Mouse (Mus musculus) liver, postnatal 0 days (tissue): ENCODE data around the gene March10. TPM values are rescaled to one million over a fixed set of nuclear protein-coding genes. Genes with fewer than 3 reads are reported as not detected.
A peak's percentile ranks its signal among the peaks of the same experiment; 100 is the strongest.

Source experiments
- ATAC-seq: fragments of 200-750 bp; cut with Nextera tagmentation; 2 replicates; pipeline ENCODE4 v1.8.0; 2017; ENCODE audit warnings: mild to moderate bottlenecking, moderate library complexity
- DNase-seq: peaks from one replicate; pipeline ENCODE4 v3.0.0-alpha.2; 2016
- H3K27ac ChIP-seq: fragments of 300-500 bp; sonication (generic); 2 replicates; pipeline ENCODE4 v1.5.1; 2014; ENCODE audit warnings: antibody characterized with exemption, moderate library complexity, mild to moderate bottlenecking, low read depth
- H3K27me3 ChIP-seq: fragments of 300-500 bp; sonication (generic); 2 replicates; pipeline ENCODE4 v1.6.1; 2014; ENCODE audit warnings: low read length, control low read depth, mixed read lengths; ENCODE audit not compliant: insufficient read depth
- H3K36me3 ChIP-seq: fragments of 300-500 bp; sonication (generic); replicated peaks from 2 replicates; pipeline ENCODE4 v1.6.1; 2014; ENCODE audit warnings: mild to moderate bottlenecking, control low read depth, low read length, moderate library complexity, mixed read lengths; ENCODE audit not compliant: insufficient read depth
- H3K4me1 ChIP-seq: fragments of 300-500 bp; sonication (generic); 2 replicates; pipeline ENCODE4 v1.6.1; 2014; ENCODE audit warnings: antibody characterized with exemption, mild to moderate bottlenecking, control low read depth; ENCODE audit not compliant: insufficient read depth
- H3K4me2 ChIP-seq: fragments of 300-500 bp; sonication (generic); 2 replicates; pipeline ENCODE4 v1.6.1; 2014; ENCODE audit warnings: low read depth, mild to moderate bottlenecking, low read length, moderate library complexity, mixed read lengths
- H3K4me3 ChIP-seq: fragments of 300-500 bp; sonication (generic); 2 replicates; pipeline ENCODE4 v1.5.1; 2014; ENCODE audit warnings: low read depth, low read length
- H3K9ac ChIP-seq: fragments of 300-500 bp; sonication (generic); replicated peaks from 2 replicates; pipeline ENCODE4 v1.6.1; 2014; ENCODE audit warnings: mild to moderate bottlenecking, moderate library complexity
- H3K9me3 ChIP-seq: fragments of 300-500 bp; sonication (generic); 2 replicates; pipeline ENCODE4 v1.6.1; 2016; ENCODE audit warnings: mild to moderate bottlenecking, control low read depth, low read length, mixed read lengths
- CTCF ChIP-seq: sonication (generic); IDR thresholded peaks from 2 replicates; pipeline ENCODE4 v1.5.1; 2016; ENCODE audit warnings: antibody characterized with exemption, low read depth
- EP300 ChIP-seq: IDR thresholded peaks from 2 replicates; pipeline ENCODE4 v1.6.1; 2016; ENCODE audit warnings: antibody characterized with exemption, low read depth, mild to moderate bottlenecking
- WGBS: fragments of 180-500 bp; shearing (Covaris S2); extraction: QIAGEN DNeasy Blood & Tissue Kit; methylation state at CpG from one replicate; pipeline ENCODE4 v1.1.7; 2014; ENCODE audit not compliant: insufficient replicate concordance; 5-methylcytosine and 5-hydroxymethylcytosine counted together
- polyA plus RNA-seq: library from polyadenylated mRNA; unstranded; fragments of >200 nt; fragmentation: Nextera tagmentation; extraction: Ambion mirVana; gene quantifications from 2 replicates; pipeline ENCODE4 v1.2.1, GENCODE M21; 2015

March10 gene
- polyA plus RNA-seq, 1 experiment from 2014 or later, result not detected

DNA sequence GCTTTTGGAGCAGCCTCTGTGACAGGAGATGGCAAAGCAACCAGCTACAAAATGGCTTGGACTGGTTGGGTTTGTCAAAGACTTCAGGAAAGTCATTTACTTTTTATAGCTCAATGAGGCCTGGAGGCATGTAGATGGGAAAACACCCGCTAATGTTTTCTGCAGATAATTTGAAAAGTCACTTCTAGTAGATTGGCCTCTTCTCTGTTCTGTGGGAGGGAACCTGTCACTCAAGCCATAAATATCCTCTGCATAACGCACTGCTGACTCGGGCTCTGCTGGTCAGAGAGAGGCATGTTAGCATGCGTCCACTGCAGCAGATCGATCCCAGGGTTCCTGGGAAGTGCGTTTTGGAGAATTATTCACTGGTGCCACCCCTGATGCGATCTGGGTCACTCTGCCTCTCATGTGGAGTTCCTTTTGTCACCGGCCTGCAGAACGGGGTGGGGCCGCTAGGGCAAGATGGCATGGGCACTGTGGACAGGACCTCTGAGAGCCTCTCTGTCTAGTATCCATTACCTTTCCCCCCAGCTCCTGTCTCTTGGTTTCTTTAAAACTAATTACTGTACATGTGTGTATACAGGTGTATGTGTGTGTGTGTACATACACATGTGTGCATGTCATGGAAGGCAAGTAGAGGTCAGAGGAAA is 81.9 kb downstream of the March10 start:
- no peak overlapping the region for H3K27ac ChIP-seq
- no peaks in the 10 kb centered on the region for H3K27me3 ChIP-seq
- no peak overlapping the region; the same call in 1 of the 2 replicates for H3K4me2 ChIP-seq
- TF ChIP-seq EP300 (peak; percentile 57; the same call in 1 of the 2 replicates), CTCF (no peak)
- DNase-seq (no peak), ATAC-seq (peak; percentile 22; the same call in 1 of the 2 replicates)
- no peaks in the 10 kb centered on the region for H3K9me3 ChIP-seq
- 64% methylated on average over 10 of the region's 10 CpGs for WGBS
- H3K4me1 ChIP-seq, result peaks cover 19% of the 10 kb centered on the region
- no peaks in the 10 kb centered on the region for H3K36me3 ChIP-seq
- H3K4me3 ChIP-seq, result no peak overlapping the region
- H3K9ac ChIP-seq, result no peak overlapping the region

DNA sequence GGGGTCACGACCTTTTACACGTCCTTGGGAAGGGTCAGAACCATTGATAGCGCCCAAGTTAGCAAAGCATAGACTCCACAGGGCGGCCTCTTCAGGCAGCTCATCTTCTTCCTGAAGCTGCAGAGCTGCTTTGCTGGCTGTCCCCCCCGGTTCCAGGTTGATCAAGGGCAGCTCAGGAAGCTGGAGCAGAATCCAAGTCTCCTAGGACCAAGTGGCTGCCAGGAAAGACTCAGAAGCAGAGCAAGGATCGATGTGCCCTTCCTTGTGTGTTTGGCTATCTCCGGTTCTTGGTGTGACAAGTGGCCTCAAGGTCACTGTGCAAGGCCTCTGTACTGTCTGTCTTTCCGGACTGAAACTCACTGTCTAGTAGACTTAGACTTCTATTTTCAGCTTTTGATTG is 82.7 kb downstream of the March10 start:
- H3K27ac ChIP-seq, result no peak overlapping the region
- ATAC-seq (no peak), DNase-seq (no peak)
- TF ChIP-seq EP300, result no peak
- no peak for TF ChIP-seq CTCF
- 64% methylated on average over 8 of the region's 8 CpGs for WGBS
- H3K36me3 ChIP-seq, result no peaks in the 10 kb centered on the region
- no peaks in the 10 kb centered on the region for H3K27me3 ChIP-seq
- H3K4me3 ChIP-seq, result no peak overlapping the region
- H3K4me1 ChIP-seq, result peaks cover 19% of the 10 kb centered on the region
- H3K9me3 ChIP-seq, result no peaks in the 10 kb centered on the region
- no peak overlapping the region for H3K4me2 ChIP-seq
- H3K9ac ChIP-seq, result no peak overlapping the region

DNA sequence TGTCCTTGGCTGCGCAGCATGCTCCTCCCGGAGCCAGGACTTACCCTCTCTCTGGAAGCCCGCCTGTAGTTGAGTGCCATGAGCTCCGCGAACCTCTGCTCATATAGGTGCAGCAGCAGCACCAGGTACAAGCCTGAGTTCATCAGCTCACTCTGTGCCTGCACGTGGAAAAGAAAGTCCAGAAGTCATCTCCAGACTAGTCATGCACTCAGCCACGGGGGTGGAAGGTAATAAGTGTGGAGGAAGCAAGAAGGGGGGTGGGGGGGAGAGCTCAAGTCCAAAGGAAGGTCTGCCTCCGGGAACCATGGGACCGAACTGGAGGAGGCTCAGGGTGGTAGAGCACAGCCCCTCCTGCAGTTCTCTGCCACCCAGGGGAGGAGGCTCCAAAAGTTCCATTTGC is 84.7 kb downstream of the March10 start:
- Histone ChIP-seq H3K9me3 (no peaks in the 10 kb centered on the region), H3K4me2 (no peak overlapping the region), H3K4me3 (no peak overlapping the region), H3K9ac (no peak overlapping the region), H3K27me3 (no peaks in the 10 kb centered on the region), H3K27ac (no peak overlapping the region), H3K36me3 (no peaks in the 10 kb centered on the region), H3K4me1 (peaks cover 33% of the 10 kb centered on the region)
- ATAC-seq (no peak), DNase-seq (no peak)
- 71% methylated on average over 9 of the region's 9 CpGs for WGBS
- TF ChIP-seq CTCF (no peak), EP300 (no peak)

DNA sequence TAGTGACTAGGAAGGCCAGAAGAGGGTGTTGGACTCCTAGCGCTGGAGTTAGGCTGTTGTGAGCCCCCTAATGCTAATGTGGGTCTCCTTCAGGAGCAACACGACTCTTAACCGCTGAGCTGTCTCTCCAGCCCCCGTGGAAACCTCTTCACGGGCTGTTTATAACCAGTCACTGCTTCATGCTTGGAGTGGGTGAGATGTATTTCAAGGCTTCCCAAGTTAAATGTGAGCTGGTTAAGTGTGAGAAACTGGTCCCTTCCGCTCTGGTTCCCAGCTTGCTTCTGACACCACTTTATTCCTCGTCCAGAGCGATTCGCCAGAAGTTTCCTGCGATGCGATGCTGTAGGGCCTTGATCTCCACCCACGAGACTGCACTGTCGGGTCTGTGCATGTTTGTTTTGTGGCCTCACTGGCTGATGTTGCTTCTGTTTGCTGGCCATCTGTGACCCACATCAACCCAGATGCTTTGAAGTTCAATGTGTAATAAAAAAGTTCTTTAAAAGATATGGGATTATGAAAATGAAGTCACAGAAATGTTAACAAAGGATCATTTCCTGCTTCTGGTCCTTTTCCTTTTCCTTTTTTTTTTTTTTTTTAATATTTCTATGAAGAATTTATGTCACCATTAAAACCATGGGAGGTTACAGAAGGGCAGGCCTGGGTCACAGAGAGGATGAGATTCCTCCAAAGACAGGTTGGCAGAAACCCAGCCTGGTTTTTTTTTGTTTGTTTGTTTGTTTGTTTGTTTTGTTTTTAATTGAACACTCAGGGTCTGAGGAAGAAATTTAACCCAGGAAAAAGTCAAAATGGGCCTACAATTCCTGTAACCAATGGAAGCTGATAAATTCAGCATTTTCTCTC is 86.8 kb downstream of the March10 start:
- no peak overlapping the region for H3K27ac ChIP-seq
- ATAC-seq (no peak), DNase-seq (no peak)
- TF ChIP-seq EP300 (no peak), CTCF (no peak)
- WGBS, result 82% methylated on average over 13 of the region's 13 CpGs
- no peaks in the 10 kb centered on the region for H3K36me3 ChIP-seq
- H3K4me2 ChIP-seq, result no peak overlapping the region
- no peaks in the 10 kb centered on the region for H3K27me3 ChIP-seq
- peaks cover 41% of the 10 kb centered on the region for H3K4me1 ChIP-seq
- H3K9ac ChIP-seq, result no peak overlapping the region
- no peak overlapping the region for H3K4me3 ChIP-seq
- H3K9me3 ChIP-seq, result no peaks in the 10 kb centered on the region

DNA sequence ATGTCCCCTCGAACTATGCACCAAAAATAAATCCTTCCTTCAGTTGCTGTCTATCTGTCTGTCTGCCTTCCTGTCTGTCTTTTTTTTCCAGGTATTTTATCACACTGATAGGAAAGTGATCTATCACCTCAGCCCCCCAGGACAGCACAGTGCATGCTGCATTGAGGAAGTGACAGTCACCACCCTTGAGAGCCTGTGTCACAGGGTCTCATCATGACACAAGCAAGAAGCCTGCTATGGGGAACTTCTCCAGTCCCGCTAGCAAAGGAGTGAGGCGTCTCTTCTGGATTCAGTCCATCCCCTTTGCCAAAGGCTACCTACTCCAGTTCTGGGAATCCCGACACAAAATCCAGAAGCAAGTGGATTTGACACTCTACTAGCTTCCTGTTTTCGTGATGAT is 87.7 kb downstream of the March10 start:
- Histone ChIP-seq H3K4me2 (no peak overlapping the region), H3K27me3 (0 out of 2 replicates have a peak, but pooled peaks cover 2% of the 10 kb centered on the region), H3K27ac (no peak overlapping the region), H3K4me3 (no peak overlapping the region), H3K9me3 (no peaks in the 10 kb centered on the region), H3K9ac (no peak overlapping the region), H3K36me3 (no peaks in the 10 kb centered on the region), H3K4me1 (peaks cover 44% of the 10 kb centered on the region)
- ATAC-seq (no peak), DNase-seq (no peak)
- TF ChIP-seq EP300 (no peak), CTCF (no peak)
- 50% methylated on average over 5 of the region's 5 CpGs for WGBS

DNA sequence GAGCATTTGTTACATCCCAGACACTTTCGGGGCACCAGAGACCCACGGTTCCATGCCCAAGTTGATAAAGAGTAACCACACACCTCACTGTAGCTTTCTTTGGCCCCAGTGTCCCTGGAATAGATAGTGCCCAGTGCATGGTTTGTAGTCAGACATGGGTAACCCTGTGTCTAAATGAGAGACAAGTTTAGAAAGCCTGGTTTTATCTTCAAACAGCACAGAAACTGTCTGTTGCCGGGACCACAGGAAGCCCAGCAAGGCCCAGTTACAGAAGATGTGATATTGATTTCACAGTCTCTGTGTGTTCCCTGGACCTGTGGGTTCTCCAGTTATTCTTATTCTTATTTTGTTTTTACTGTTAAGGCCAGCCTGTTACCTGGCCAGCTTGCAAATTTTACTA is 89.4 kb downstream of the March10 start:
- 49% methylated on average over 3 of the region's 3 CpGs for WGBS
- no peak overlapping the region for H3K9ac ChIP-seq
- TF ChIP-seq EP300 (peak; percentile 61; the same call in 1 of the 2 replicates), CTCF (no peak)
- no peaks in the 10 kb centered on the region for H3K9me3 ChIP-seq
- H3K27ac ChIP-seq, result peak overlapping the region; percentile 80
- H3K4me1 ChIP-seq, result peaks cover 52% of the 10 kb centered on the region
- H3K4me3 ChIP-seq, result no peak overlapping the region
- peaks cover 9% of the 10 kb centered on the region; the same call in 1 of the 2 replicates for H3K27me3 ChIP-seq
- no peak overlapping the region for H3K4me2 ChIP-seq
- H3K36me3 ChIP-seq, result no peaks in the 10 kb centered on the region
- DNase-seq, result no peak
- ATAC-seq, result no peak
